Mouse (Mus musculus): ENCODE measurements around the gene Rbm15b.

Rbm15b gene

DNA sequence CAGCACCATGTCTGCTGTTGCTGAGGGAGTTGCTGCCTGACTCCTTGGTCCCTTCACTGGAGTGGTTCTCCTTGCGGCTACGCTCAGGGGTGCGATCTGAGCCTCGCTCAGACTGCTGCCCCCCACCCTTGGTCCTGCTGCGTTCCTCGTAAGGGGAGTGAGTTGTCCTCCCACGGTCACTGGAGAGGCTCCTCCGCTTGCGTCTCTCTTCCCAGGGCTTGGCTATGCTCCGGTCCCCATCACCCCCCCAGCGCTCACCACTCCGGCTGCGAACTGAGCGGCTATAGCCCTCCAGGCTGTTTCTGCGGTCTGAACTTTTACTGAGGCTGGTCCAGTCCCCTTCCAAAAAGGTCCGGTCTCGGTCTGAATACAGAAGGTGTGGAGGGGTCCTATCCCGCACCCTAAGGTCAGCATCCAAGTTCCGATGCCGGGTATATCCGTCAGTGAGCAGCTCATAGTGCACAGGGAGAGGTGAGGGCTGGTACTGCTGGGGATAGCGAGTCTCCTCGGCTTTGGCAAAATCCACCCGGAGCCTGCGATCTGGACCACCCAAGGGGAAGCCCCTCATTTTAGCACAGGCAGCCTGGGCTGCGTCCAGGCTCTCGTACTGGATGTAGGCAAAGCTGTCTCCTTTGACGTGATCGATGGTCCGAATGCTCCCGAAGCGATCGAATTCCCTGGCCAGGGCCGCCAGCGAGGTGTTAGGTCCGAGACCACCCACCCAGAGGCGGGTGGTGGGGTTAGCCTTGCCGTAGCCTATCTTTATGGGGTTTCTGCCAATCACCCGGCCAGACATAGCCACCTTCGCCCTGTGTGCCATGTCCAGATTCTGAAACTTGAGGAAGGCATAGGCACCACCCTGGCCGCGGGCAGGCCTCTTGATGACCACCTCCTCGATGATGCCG is 2.0 kb downstream of the Rbm15b start:
- DNase-seq (ENCODE audit: low spot score in 2 of 2): no peak

DNA sequence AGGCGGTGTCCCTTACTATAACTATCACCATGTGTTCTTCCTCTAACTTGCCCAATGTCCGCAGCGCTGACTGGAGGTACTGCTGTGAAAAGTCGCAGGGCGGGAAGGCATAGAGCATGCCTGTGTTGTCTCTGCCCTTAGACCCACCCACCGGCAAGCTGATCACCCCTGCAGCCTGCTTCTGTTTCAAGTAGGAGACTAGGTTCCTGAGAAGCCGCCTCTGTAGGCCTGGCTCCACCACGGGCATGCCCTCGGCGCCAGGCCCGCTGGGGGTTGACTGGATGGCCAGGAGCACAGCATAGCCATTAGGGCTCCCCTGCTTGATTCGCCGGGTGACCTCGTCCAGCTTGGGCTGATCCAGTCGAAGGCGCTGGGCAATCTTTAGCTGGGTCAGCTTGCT is 2.9 kb downstream of the Rbm15b start:
- DNase-seq (ENCODE audit: low spot score in 2 of 2): no peak

DNA sequence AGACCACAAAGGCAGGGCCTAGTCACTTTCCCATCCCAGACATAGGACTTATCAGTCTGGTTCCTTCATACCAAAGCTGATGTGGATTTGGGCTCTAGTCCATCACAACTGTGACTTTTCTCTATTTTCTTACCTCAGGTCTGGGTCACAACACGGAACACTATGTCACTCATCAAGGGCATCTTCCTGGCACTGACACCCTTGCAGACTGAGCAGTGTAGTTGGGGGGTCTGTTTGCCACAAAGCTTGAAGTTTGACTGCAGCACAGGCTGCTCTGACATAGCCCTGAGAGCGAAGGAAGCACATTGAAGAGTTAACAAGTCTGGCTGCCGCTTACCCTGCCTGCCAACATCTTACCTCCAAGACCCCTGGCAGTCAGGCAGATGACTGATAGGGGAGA is 4.1 kb downstream of the Rbm15b start:
- no peak for DNase-seq (ENCODE audit: low spot score in 2 of 2)

DNA sequence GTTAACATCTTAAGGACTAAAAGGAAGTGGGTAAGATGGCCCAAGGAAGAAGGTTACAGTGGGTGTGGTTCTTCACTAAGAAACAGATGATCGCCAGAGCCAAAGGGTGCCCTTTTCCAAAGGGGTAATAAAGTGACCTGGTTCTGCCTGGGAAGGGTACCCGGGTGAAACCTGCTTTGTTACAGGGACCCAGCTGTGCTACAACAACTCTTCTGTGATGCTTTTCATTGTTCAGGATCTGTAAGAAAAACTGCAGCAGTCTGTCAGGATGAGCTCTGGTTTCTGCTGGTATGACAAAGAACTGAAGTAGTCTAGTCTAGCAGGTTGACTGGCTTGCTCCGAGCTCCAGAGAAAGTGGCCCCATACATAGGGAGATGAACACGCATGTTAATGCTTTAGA is 5.1 kb downstream of the Rbm15b start:
- no peak for DNase-seq (ENCODE audit: low spot score in 2 of 2)

DNA sequence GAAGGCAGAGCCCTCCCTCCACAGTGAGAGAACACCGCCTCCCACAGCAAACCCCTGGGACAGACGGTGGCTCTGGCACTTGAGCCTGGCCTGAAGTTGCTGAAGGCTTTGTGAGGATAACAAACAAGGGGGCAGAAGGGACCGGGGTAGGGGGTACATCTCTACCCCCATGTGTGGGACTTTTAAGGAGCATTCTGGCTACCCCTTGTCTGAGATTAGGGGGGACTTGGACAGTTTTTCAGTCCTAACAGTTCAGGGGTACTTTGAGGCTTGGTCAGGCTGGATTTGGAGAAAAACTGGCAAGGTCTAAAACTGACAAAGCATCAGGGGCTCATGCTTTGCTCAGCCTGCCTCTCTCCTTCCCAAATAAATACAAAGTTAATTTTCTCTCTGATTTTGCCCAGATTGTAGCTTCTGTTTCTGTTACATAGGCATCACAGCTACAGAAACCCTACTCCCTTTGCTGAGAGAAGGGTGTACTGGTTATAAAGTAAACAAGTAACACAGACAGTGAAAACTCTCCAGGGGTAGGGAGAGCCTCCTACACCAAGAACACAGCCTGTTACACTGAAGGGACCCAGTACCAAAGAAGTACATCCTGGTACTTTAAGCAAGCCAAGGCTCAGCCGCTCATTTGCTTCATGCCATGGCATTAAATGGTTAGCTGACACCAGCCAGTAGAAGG is 6.0 kb downstream of the Rbm15b start:
- no peak for DNase-seq (ENCODE audit: low spot score in 2 of 2)

DNA sequence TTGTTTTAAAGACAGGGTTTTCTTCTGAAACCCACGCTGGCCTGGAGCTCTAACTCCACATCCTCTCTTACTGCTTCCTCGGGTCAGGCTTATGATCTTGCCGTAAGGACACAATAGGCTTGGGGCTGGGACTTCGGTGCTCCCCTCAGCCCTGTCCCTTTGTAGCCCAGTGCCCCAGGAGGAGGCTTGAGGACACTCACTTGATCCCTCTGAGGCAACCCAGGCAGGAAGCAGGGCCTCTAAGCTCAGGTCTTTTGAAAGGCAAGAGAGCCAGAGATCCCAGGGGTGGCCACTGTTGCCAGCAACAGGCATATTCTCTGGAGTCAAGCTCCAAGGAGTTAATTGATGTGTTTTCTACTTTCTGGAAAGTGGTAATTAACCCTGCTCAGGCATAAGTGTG is 7.8 kb downstream of the Rbm15b start:
- no peak for DNase-seq (ENCODE audit: low spot score in 2 of 2)

DNA sequence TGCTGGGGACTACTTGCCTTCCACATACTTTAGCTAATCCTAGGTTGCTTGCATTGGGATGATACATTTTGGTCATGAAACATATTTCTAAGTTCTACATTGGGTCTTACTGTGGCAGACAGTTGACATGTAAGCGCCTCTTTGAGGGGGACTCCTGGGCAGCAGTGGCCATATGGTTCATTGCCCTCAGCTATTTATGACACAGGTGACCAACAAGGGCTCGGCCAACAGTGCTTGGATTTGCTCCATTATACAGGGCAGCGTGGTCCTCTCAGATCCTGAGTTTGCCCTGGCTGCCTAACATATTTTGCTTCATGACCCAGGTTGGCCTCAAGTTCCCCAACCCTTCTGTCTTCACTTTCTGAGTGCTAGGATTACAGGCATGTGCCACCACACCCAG is 10.6 kb downstream of the Rbm15b start:
- DNase-seq (ENCODE audit: low spot score in 2 of 2): no peak

DNA sequence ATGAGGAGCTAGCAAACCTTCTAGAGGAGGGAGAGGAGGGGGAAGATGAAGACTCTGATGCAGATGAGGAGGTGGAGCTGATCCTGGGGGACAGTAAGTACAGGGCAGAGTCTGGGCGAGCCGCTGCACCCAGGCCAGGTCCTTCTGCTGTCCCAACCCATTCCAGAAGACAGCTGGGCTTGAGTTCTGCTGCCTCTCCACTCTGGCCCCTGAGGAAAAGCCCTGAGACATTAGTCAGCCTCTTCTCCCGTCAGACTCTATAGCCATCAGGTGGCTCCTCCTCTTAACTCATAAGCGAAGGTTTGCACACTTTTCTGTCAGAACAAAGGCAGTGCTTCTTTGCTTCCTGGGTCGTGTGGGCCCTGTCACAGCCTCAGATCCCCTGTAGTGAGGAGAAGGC is 13.0 kb downstream of the Rbm15b start:
- DNase-seq (ENCODE audit: low spot score in 2 of 2): no peak

DNA sequence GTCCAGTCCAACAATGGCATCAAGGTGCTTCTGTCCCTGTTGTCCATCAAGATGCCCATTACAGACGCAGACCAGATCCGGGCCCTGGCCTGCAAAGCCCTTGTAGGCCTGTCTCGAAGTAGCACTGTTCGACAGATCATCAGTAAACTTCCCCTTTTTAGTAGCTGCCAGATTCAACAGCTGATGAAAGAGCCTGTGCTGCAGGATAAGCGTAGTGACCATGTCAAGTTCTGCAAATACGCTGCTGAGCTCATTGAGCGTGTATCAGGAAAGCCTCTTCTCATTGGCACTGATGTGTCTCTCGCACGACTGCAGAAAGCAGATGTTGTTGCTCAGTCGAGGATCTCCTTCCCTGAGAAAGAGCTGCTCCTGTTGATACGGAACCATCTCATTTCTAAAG is 29.2 kb downstream of the Rbm15b start:
- no peak for DNase-seq (ENCODE audit: low spot score in 2 of 2)

DNA sequence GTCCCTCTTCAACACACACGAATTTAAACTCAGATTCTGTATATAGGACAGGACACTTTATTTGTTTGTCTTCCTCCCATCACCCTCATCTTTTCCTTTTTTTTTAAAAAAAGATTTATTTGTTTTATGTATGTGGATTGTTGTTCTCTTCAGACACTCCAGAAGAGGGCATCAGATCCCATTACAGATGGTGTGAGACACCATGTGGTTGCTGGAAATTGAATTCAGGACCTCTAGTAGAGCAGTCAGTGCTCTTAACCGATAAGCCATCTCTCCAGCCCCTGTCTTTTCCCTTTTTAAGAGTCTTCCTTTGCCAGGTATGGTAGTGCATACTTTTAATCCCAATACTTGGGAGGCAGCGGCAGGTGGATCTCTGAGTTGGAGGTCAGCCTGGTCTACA is 30.6 kb downstream of the Rbm15b start:
- DNase-seq (ENCODE audit: low spot score in 2 of 2): no peak

DNA sequence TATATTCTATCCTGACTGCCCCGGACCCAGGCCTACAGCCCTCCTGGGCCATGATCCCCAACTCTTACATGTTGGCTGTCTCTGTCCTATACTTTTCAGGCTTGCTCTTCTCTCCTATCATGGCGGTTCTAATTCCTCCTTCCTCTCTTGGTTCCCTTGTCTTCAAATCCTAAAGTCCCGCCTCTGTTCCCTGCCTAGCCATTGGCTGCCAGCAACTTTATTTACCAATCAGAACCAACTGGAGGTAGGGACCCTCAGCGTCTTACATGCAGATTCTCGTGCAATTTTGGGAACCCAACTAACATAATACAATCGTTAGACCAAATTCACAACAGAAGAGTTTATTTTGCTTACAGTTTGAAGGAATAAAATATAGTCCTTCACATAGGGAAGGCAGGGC is 44.4 kb downstream of the Rbm15b start:
- DNase-seq (ENCODE audit: low spot score in 2 of 2): no peak

DNA sequence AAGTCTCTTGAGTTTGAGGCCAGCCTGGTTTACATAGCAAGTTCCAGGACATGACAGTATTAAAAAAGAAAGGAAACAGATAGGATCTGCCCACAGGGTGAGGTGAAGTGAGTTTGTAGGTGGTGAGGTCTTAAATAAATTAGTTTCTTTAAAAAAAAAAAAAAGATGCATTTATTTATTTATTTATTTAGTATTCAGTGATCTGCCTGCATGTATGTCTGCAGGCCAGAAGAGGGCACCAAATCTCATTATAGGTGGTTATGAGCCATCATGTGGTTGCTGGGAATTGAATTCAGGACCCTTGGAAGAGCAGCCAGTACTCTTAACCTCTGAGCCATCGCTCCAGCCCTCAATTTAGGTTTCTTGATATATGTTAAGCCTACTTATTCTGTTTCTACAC is 46.7 kb downstream of the Rbm15b start:
- no peak for DNase-seq (ENCODE audit: low spot score in 2 of 2)
